Mouse (Mus musculus) heart, adult 2 months (tissue): ENCODE measurements at regions not wholly inside any gene's neighbourhood (a gene's known extent, or its start where the extent isn't known, plus 50 kb on each side); places are given as distances from the start of the nearest gene placed in this dataset.

ENCODE experiments used
- CTCF ChIP-seq: fragments of 200-600 bp; IDR thresholded peaks from 2 replicates; pipeline ENCODE4 v1.8.1; 2022; ENCODE audit warnings: antibody characterized with exemption, mild to moderate bottlenecking, moderate library complexity
- EP300 ChIP-seq: fragments of 200-500 bp; IDR thresholded peaks from 2 replicates; pipeline ENCODE4 v1.6.1; 2011; ENCODE audit warnings: low read depth, low read length, control low read depth; ENCODE audit not compliant: insufficient read depth
- POLR2A ChIP-seq: fragments of 200-500 bp; IDR thresholded peaks from 2 replicates; pipeline ENCODE4 v1.6.1; 2011; ENCODE audit warnings: mild to moderate bottlenecking, low read depth, low read length, control low read depth; ENCODE audit not compliant: insufficient read depth

- TF ChIP-seq CTCF: no peak
- no peak for TF ChIP-seq POLR2A
- TF ChIP-seq EP300: no peak
These were observed 268.0 kb downstream of the Sec23a start for GRCm38 (mm10) chr12:58743800-58744199.
